Mouse (Mus musculus): ENCODE measurements around the gene Maats1. TPM values are rescaled to one million over a fixed set of nuclear protein-coding genes. Genes with fewer than 3 reads are reported as not detected.

Gene Maats1
- polyA plus RNA-seq, 1 experiment from 2014 or later: 0.08 TPM

DNA sequence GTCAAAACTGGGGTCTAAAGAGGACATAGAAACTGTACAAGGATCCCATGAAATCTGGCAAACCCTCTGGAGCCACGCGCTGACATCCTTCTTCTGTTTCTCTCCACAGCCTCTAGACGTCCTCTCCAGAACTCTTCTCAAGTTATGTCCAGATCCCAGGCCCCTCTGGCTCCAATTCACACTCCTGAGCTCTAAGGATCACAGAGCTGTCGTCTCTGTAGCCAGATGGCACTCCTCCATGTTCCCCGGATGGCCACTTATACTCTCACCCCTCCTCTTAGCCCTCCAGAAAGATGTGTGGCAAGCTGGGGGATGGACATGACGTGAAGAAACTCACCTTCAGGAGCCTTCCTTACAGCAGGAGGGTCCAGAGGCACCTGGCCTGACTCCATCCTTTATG, 35.6 kb upstream of the Maats1 start:
- WGBS: 85% methylated on average over 6 of the region's 6 CpGs
- ATAC-seq: no peak
- H3K27me3 ChIP-seq (replicated peaks): no peaks in the 10 kb centered on the region
- no peak overlapping the region for H3K4me2 ChIP-seq (replicated peaks)
- H3K9ac ChIP-seq: no peak overlapping the region
- H3K4me1 ChIP-seq (replicated peaks): 0 out of 2 replicates have a peak, but pooled peaks cover 11% of the 10 kb centered on the region
- H3K36me3 ChIP-seq: no peaks in the 10 kb centered on the region
- H3K9me3 ChIP-seq: no peaks in the 10 kb centered on the region
- no peak overlapping the region for H3K4me3 ChIP-seq (replicated peaks)
- no peak overlapping the region for H3K27ac ChIP-seq

DNA sequence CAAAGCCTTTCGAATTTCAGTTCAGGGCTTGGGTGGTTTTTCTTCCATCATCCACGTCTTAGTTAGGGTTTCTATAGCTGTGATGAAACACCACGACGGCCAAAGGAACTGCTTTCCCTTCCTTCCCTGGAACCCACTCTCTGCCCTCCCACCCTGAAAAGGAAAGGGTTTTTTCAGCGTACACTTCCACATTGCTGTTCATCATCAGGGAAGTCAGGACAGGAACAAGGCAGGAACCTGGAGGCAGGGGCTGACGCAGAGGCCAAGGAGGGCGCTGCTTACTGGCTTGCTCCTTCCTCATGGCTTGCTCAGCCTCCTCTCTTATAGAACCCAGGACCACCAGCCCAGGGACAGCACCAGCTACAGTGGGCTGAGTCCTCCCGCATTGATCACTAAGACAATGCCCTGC, 34.9 kb upstream of the Maats1 start:
- Histone ChIP-seq H3K4me2 (replicated peaks) (peak overlapping the region; percentile 56), H3K9ac (peak overlapping the region; percentile 36), H3K4me1 (replicated peaks) (0 out of 2 replicates have a peak, but pooled peaks cover 11% of the 10 kb centered on the region), H3K9me3 (no peaks in the 10 kb centered on the region), H3K27me3 (replicated peaks) (no peaks in the 10 kb centered on the region), H3K27ac (peak overlapping the region; percentile 28; the same call in 1 of the 2 replicates), H3K36me3 (no peaks in the 10 kb centered on the region), H3K4me3 (replicated peaks) (peak overlapping the region; percentile 30)
- peak; percentile 29; the same call in 1 of the 2 replicates for ATAC-seq
- WGBS: 40% methylated on average over 8 of the region's 8 CpGs

DNA sequence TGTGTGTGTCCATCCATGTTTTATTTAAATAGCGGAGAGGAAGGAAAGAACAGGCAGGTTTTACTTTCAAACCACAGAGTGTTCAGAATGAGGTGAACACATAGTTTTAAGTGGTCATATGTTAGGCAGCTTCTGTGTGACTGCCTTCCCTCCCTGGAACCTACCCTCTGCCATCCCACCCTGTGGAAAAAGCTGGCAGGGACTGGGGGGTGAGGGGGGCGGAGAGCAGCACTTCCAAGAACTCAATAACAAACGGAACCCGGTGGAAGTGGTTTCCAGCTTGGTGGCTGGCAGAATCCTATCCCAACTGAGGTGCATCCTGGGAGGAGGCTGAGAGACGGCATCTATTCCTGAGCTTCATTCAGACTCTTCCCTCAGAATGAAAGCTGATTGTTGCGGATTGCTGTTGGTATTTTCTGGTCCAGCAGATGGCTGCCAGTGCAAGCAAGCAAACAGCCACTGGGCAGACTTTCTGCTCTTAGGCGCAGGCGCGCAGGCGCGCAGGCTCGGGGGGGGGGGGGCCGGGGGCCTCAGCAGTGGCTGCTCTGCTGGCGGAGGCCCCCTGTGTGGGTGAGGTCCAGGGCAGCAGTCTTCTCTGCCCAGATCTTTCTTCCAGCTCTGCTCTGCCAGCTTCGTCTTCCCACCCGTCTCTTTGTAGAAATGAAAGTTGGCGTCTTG, 34.4 kb upstream of the Maats1 start:
- peak; percentile 81 for ATAC-seq
- 32% methylated on average over 17 of the region's 17 CpGs for WGBS
- Histone ChIP-seq H3K27ac (peak overlapping the region; percentile 28; the same call in 1 of the 2 replicates), H3K36me3 (no peaks in the 10 kb centered on the region), H3K9ac (peak overlapping the region; percentile 36), H3K27me3 (replicated peaks) (no peaks in the 10 kb centered on the region), H3K4me2 (replicated peaks) (peak overlapping the region; percentile 56), H3K4me3 (replicated peaks) (peak overlapping the region; percentile 30), H3K4me1 (replicated peaks) (0 out of 2 replicates have a peak, but pooled peaks cover 11% of the 10 kb centered on the region), H3K9me3 (no peaks in the 10 kb centered on the region)

DNA sequence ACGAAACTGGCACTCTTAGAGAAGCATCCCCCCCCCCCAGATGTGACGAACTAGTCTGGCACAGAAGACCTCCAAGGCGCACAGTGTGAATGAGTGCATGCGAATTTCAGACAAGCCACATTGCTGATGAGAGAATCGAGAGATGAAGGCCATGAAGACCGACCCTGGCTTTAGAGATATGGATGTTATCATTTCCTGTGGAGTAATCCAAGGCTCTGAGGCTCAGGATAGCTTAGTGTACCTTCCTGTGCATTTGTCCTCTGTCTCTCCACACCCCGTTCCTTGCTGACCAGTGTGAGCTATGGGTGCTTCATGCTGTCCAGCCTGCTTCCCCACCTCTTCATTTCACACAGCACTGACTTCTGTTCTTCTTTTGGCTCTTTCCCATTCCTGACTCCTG, 33.2 kb upstream of the Maats1 start:
- H3K4me3 ChIP-seq (replicated peaks): no peak overlapping the region
- no peak overlapping the region for H3K27ac ChIP-seq
- no peak for ATAC-seq
- 0 out of 2 replicates have a peak, but pooled peaks cover 11% of the 10 kb centered on the region for H3K4me1 ChIP-seq (replicated peaks)
- H3K27me3 ChIP-seq (replicated peaks): no peaks in the 10 kb centered on the region
- H3K9me3 ChIP-seq: no peaks in the 10 kb centered on the region
- H3K9ac ChIP-seq: no peak overlapping the region
- WGBS: 81% methylated on average over 7 of the region's 7 CpGs
- no peak overlapping the region for H3K4me2 ChIP-seq (replicated peaks)
- no peaks in the 10 kb centered on the region for H3K36me3 ChIP-seq

DNA sequence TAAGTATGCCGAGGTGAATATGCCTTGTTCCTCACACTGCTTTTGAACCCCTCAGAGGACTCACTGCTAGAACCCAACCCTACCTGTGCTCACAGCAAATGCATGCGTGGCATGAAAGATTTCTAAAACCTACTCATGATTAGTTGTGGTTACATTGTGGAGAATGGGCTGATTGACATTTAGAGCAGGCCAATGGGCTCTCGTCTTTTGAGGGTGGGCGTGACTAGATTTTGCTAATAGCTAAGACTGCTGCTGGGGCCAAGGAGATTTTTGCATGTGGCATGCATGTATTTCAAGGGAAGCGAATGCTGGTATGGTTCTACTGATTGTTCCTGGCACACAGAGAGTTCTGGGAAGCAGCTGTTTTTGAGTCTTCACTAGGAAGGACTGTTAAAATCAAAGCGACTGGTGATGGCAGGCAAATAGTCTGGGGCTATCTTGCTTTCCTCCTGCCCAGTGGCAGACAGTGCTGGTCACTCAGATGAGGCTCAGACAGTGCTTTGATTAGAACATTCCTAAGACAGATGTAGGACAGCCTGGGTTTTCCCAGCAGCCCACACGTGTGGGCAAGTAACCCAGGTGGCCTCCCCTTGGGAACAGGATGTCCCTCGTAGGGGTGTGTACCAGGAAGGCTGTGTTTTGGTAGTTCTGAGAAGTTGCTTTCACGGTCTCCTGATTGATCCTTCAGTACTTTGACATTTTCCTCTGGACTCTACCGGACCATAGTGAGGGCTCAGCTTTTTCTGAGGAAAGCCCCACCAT, 32.6 kb upstream of the Maats1 start:
- H3K9ac ChIP-seq: no peak overlapping the region
- no peaks in the 10 kb centered on the region for H3K36me3 ChIP-seq
- H3K27me3 ChIP-seq (replicated peaks): no peaks in the 10 kb centered on the region
- no peaks in the 10 kb centered on the region for H3K9me3 ChIP-seq
- H3K4me2 ChIP-seq (replicated peaks): no peak overlapping the region
- H3K4me3 ChIP-seq (replicated peaks): no peak overlapping the region
- no peak overlapping the region for H3K27ac ChIP-seq
- ATAC-seq: no peak
- H3K4me1 ChIP-seq (replicated peaks): 0 out of 2 replicates have a peak, but pooled peaks cover 9% of the 10 kb centered on the region
- WGBS: 83% methylated on average over 10 of the region's 10 CpGs

DNA sequence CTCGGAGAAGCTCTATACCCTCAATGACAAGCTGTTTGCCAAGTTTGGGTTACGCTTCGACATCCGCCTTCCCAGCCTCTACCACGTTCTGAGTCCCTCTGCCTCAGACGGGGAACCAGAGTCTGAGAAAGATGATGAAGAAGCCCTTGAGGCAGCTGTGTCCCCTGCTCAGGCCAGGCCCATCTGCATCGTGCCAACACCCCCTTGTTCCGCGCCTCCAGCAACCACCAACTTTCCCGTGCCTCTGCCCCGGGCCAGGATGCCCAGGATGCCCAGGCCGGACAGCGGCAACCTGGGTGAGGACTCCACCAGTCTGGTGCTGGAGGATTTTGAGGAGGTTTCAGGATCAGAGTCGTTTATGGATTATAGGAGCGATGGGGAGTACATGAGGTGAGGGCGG, 32.0 kb upstream of the Maats1 start:
- 84% methylated on average over 16 of the region's 16 CpGs for WGBS
- H3K4me2 ChIP-seq (replicated peaks): no peak overlapping the region
- ATAC-seq: no peak
- no peak overlapping the region for H3K9ac ChIP-seq
- 0 out of 2 replicates have a peak, but pooled peaks cover 7% of the 10 kb centered on the region for H3K4me1 ChIP-seq (replicated peaks)
- H3K9me3 ChIP-seq: no peaks in the 10 kb centered on the region
- H3K4me3 ChIP-seq (replicated peaks): no peak overlapping the region
- H3K27ac ChIP-seq: no peak overlapping the region
- no peaks in the 10 kb centered on the region for H3K27me3 ChIP-seq (replicated peaks)
- no peaks in the 10 kb centered on the region for H3K36me3 ChIP-seq

DNA sequence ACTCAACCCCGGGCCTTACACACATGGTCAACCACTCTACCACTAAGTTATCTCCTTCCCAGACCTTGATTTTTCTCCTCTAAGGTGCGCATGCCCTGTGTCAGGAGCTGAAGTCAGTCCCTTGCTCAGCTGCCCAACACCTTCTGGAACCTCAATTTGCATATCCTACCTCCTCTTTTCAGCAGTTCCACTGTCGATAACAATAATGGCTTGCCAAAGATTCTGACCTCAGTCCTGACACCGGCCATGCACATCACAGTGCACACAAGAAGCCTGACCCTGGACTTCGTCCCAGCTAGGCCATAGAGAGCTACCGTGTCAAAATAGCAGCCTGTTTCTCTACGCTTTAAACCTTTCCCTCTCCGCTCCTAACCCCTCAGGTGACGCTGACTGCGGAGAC, 31.5 kb upstream of the Maats1 start:
- H3K9me3 ChIP-seq: no peaks in the 10 kb centered on the region
- H3K36me3 ChIP-seq: no peaks in the 10 kb centered on the region
- WGBS: 80% methylated on average over 10 of the region's 10 CpGs
- 0 out of 2 replicates have a peak, but pooled peaks cover 7% of the 10 kb centered on the region for H3K4me1 ChIP-seq (replicated peaks)
- ATAC-seq: no peak
- no peak overlapping the region for H3K4me3 ChIP-seq (replicated peaks)
- H3K27me3 ChIP-seq (replicated peaks): no peaks in the 10 kb centered on the region
- no peak overlapping the region for H3K9ac ChIP-seq
- no peak overlapping the region for H3K27ac ChIP-seq
- H3K4me2 ChIP-seq (replicated peaks): no peak overlapping the region

DNA sequence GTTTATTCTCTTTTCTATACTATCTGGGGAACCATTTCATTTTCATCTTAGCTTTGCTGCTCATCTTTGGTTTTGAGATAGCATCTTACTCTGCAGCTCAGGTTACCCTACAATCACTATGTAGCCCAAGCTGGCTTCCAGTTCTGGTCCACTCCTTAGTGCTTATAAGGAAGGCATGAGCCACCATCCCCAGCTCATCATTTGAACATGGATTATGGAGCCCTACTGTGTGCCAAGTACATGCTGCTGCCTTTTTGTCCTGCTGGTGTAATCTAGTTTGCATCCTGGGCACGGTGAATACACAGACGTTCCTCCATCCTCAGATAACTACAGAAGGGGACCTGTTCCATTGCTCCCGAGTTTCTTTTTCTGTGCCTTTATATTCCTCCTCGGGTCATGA, 30.9 kb upstream of the Maats1 start:
- no peak for ATAC-seq
- WGBS: 85% methylated on average over 4 of the region's 4 CpGs
- Histone ChIP-seq H3K9ac (no peak overlapping the region), H3K27me3 (replicated peaks) (no peaks in the 10 kb centered on the region), H3K27ac (no peak overlapping the region), H3K9me3 (no peaks in the 10 kb centered on the region), H3K36me3 (no peaks in the 10 kb centered on the region), H3K4me1 (replicated peaks) (0 out of 2 replicates have a peak, but pooled peaks cover 7% of the 10 kb centered on the region), H3K4me2 (replicated peaks) (no peak overlapping the region), H3K4me3 (replicated peaks) (no peak overlapping the region)

DNA sequence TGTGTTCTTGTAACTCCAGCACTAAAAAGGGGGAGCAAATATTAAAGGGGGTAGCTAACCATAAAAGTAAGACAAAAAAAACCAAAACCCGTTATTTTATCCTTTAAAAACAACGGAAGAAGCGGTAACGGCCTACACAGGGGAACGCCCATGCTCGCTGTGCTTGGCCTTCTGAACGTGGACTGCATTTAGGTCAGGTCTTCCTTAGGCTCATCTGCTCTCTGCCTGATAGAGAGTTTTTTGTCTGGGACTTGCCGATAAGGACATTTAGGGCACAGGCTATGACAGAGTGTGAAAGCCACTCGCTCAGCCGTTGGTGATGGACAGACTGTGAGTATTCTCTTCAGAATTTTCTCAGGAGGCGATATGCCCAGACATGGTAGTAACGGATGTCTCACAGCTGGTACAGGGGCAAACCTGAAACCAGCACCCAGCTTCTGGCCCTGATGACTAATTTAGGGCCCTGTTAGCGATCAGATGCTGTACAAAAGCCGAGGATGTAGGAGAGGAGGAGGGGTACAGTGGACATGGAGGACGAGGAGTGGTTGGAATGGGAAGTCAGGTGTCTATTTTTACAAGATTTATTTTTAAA, 29.9 kb upstream of the Maats1 start:
- no peaks in the 10 kb centered on the region for H3K36me3 ChIP-seq
- H3K4me1 ChIP-seq (replicated peaks): 0 out of 2 replicates have a peak, but pooled peaks cover 4% of the 10 kb centered on the region
- WGBS: 90% methylated on average over 15 of the region's 15 CpGs
- no peak overlapping the region for H3K4me2 ChIP-seq (replicated peaks)
- no peaks in the 10 kb centered on the region for H3K27me3 ChIP-seq (replicated peaks)
- H3K9me3 ChIP-seq: no peaks in the 10 kb centered on the region
- peak; percentile 65; the same call in 1 of the 2 replicates for ATAC-seq
- no peak overlapping the region for H3K4me3 ChIP-seq (replicated peaks)
- H3K27ac ChIP-seq: no peak overlapping the region
- H3K9ac ChIP-seq: no peak overlapping the region

DNA sequence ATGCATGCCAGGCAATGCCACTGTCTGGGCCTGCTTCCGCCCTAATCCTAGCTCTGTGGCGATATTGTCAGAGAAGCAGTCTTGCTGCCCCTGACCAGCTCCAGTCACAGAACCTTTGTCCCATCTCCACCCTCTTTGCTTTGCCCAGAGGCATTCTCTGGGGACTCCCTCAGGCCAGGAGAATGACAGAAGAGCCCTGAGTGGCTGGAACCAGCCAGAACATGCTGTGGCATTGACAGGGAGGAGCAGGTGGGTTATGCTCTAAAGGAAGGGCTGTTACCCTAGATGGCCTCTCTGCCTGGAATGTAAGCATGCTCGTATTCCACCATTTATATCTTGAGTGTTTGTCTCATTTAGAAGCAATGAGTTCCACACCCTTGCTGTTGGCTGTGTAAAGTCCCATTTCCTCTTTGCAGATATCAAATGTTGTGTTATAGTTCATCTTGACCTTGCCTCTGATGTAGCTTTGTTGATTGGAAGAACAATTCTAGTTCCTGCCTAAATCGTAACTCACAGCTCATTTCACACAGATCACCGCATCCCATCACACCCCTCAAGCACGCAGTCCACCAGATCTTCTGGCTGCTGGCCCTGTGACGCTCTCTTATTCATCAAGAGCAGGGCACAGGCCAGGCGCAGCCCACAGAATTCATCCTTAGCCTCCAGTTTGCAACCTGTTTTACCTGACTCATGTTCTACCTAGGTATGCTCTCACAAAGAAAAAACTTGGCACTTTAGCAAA, 28.9 kb upstream of the Maats1 start:
- 79% methylated on average over 8 of the region's 8 CpGs for WGBS
- no peak for ATAC-seq
- no peak overlapping the region for H3K4me3 ChIP-seq (replicated peaks)
- H3K36me3 ChIP-seq: no peaks in the 10 kb centered on the region
- no peaks in the 10 kb centered on the region for H3K4me1 ChIP-seq (replicated peaks)
- no peak overlapping the region for H3K4me2 ChIP-seq (replicated peaks)
- no peaks in the 10 kb centered on the region for H3K27me3 ChIP-seq (replicated peaks)
- no peak overlapping the region for H3K9ac ChIP-seq
- no peaks in the 10 kb centered on the region for H3K9me3 ChIP-seq
- no peak overlapping the region for H3K27ac ChIP-seq

DNA sequence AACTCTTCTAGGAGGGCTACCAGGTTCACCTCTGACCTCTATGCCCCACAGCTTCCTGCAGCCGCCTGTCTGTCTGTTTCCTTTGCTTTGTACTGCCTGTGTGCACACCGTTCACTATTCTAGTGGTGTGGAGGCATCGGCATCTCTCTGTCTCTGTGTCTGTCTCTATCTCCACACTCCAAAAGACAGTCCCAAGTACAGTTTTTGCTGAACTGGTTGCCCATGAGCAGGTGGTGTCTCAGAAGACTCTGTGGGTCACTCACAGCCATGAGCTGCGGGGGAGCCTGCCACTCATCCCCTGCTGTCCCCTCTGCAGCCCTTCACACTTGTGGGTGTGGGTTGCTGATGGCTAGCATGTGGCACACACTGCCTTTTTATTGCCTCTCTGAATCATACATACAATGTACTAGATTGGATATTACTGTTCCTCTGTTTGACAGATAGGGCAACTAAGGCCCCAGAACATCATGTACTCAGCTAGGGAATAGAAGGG, 28.1 kb upstream of the Maats1 start:
- 78% methylated on average over 4 of the region's 4 CpGs for WGBS
- no peak overlapping the region for H3K27ac ChIP-seq
- H3K4me1 ChIP-seq (replicated peaks): no peaks in the 10 kb centered on the region
- H3K27me3 ChIP-seq (replicated peaks): no peaks in the 10 kb centered on the region
- H3K4me3 ChIP-seq (replicated peaks): no peak overlapping the region
- no peak for ATAC-seq
- no peak overlapping the region for H3K9ac ChIP-seq
- H3K9me3 ChIP-seq: no peaks in the 10 kb centered on the region
- no peaks in the 10 kb centered on the region for H3K36me3 ChIP-seq
- no peak overlapping the region for H3K4me2 ChIP-seq (replicated peaks)

DNA sequence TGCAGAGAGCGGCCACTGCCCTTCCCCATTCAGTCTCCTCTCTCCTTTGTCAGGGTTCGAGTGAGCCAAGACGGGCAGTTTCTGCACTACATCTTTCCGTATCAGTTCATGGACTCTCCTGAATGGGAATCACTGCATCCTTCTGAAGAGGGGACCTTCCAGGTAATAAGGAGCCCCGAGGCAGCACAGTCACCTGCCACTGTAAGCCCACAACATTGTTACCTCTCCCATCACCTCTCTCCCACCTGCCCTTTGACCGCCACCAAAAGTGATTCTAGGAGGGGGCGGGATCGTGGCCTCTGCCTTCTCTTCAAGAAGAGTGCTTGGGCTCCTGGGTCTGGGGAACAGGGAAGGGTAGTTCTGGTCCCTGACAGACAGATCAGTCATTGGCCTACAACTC, 27.5 kb upstream of the Maats1 start:
- Histone ChIP-seq H3K27ac (no peak overlapping the region), H3K9ac (no peak overlapping the region), H3K4me3 (replicated peaks) (no peak overlapping the region), H3K9me3 (no peaks in the 10 kb centered on the region), H3K36me3 (no peaks in the 10 kb centered on the region), H3K4me2 (replicated peaks) (no peak overlapping the region), H3K27me3 (replicated peaks) (no peaks in the 10 kb centered on the region), H3K4me1 (replicated peaks) (no peaks in the 10 kb centered on the region)
- ATAC-seq: no peak
- 87% methylated on average over 8 of the region's 8 CpGs for WGBS
